Mouse (Mus musculus) kidney, postnatal 10 days (tissue): Measurements from ENCODE around the gene Tspan15.
A peak's percentile ranks its signal among the peaks of the same experiment; 100 is the strongest.

Experiments
- DNase-seq: peaks from one replicate; pipeline ENCODE4 v3.0.0; 2021; ENCODE audit warnings: mixed read lengths

The Tspan15 gene

DNA sequence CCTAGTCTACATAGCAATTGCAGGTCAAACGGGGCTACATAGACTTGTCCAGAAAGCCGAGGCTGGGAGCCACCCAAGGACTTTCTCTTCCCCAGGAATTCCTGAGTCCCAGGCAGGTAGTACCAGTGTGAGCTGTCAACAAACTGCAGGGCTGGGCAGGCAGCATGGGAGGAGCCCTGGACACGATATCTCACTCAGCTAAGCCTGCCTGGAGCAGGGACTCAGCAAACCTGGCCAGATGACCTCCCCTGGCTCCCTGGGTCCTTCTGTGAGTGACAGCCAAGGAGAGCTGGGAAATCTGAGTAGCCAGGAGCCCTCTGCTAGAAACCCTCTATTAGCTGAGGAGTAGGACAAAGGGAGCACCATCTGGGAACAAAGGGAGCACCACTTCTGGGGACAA, 41.7 kb downstream of the Tspan15 start:
- no peak for DNase-seq

DNA sequence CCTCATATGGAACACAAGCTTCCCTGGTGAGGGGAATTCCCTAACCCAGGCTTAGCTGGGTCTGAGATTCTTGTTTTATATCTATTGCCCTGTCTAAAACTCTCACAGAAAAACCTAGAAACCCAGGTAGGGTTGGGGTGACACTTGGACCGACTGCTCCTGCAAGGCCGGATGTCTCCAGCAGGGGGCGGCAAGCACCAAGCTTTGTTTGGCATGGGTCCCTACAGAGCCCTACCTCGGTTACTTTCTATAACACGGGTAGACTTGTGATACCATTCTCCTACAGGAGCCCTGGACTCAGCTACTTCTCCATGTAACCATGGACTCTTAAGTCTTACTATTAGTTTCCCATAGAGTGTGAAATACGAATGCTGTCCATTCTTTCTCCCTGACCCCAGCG, 44.2 kb downstream of the Tspan15 start:
- DNase-seq: peak; percentile 92

DNA sequence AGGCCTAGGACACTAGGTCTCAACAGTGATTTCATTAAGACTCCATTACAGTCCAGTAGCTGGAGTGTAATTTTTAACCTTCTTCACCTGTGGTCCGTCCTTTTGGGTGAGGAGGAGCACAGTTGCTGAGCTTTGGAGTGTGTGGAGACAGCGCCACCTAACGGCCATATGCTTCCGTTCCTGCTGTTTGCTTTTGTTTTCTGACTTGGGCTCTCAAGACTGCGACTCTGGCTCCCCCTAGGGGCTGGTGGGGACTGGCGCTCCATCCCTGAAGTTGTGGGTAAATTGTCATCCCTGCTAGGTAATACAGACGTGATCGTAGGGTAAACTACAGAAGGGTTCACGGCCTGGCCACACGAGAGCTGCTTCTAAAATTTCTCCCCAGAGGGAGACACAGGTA, 48.0 kb downstream of the Tspan15 start:
- peak; percentile 97 for DNase-seq

DNA sequence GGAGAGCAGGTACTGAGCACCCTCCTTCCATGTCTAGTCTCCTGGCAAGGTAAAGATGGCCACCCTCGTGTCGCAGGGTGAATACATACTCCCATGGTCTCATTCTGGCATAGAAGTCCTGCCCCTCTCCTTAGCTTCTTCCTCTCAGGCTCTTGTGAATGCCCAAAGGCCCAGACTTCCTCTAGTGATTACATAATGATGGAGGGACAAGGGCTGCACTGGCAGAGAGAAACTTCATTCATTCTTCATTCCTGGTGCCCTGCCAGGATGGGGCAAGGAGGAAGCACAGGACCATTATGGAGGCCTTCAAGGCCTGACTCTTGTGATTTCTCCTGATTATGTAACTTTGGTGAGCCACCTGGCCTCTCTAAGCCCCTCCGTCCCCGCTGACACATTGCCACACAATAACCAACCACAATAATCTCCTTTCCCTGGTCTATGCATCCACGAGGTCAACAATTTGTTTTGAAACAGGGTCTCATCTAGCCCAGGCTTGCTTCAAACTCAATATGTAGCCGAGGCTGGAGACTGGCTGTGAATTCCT, 48.5 kb downstream of the Tspan15 start:
- no peak for DNase-seq

DNA sequence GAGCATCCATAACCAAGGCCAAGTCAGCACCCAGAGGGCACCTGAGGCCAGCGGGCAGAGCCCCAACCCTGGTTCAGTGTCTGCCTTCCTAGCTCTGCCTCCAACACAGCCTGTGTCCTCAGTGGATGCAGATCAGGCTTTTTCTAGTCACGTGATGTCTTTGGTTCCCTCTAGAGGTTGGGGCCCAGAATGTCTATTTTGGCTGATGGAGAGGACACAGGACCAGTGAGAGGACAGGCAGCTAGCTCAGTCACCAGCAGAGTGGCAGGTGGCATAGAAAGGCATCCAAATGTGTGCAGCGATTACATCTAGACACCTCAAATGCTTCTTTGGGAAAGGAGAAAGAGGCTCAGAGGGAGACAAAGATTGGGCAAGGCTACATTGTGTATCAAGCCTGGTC, 49.4 kb downstream of the Tspan15 start:
- no peak for DNase-seq

DNA sequence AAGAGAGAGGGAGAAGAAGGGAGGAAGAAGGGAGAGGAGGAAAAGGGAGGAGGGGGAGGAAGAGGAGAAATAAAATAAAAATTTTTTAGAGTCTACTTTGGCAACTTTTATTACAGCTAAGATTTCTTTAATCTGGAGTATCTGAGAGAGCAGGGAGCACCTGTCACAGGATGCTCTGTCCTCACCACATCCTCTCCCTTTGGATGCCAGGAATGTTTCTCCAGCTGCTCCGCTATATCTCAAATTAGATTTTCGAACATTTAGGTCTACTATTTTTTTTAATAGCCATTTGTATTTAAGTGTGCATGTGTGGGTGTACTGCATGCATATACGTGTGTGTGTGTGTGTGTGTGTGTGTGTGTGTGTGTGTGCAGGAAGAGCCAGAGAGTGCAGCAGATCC, 51.1 kb downstream of the Tspan15 start:
- DNase-seq: no peak

DNA sequence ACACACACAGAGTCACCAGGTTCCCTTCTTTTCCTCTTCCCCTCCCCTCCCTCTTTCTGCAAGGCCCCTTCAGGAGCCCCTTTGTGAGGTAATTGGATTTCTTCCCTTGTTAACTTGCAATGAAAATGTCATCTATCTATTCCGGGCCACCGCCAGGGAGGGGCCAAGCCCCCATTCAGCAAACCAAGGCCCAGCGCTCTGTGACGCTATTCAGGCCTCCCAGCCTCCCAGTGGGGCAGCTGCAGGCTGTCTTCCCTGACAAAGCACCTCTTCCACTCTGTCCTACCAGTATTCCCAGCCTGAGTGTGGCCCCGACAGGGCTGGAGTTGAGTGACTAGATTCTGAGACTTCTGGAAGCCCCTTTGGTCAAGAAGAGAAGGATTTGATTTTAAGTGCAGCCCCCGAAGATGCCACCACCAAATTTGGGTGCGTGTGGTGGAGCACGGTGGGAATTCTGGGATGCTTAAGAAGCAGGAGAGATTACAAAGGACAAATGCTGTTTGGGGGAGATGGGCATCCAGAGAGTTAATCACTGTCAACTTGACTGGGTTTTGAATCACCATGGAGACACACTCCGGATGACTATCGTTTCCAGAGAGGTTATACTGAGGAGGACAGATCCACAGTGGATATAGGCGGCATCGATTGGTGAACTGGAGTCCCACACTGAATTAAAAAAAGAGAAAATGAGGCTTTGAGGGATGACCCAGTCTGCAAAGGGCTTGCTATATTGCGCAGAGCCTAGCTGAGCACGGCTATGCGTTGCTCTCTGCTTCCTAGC, 56.3 kb downstream of the Tspan15 start:
- no peak for DNase-seq

DNA sequence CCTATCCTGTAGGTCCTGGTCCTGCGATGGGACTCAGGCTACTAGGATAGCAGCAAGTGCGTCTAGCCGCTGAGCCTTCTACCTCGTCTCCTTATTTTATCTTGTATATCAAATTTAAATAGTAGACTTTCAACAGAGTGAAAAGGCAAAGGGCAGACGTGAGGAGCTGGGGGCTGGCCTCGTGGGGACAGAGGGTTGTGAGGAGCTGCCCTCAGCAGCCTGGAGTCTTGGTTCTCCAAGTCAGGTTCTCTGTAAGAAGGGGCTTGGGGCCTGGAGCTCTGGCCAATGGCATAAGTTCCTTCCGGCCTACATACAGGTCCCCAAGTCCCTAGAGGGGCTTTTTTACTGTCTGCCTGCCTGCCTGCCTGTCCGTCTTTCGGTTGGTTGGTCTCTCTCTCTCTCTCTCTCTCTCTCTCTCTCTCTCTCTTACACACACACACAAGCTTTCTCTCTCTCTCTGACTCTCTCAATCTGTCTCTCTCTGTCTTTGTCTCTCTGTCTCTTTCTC, 57.1 kb downstream of the Tspan15 start:
- no peak for DNase-seq

DNA sequence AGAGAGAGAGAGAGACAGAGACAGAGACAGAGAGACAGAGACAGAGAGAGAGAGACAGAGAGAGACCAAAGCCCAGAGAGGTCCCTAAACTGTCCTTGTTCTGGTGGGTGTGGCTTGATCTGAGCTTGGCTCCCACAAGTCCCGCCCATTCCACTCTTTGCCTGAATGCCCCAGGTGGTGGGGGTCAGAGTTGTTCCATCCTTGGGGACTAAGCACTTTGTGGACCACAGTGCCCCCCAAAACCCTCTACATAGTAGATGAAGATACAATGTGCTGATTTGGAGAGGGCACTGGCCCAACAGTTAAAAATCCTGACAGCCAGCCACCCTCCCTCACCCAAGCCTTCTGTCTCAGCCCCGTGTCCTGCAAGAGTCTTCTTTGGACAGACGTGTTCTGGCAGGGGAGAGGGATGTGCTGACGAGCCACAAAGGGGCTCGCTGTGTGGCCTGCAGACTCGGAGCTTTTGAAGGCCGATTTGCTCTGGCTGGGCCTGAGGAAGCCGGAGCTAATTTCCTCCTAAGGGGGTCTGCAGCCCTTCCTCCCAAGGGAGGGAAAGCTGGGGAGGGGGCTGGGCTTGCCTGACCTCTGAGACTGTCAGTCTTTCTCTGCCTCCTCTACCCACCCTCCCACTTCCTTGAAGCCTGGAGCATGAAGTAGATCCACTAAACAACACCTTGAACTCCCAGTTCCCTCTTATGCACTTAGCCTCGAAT, 58.1 kb downstream of the Tspan15 start:
- DNase-seq: no peak

DNA sequence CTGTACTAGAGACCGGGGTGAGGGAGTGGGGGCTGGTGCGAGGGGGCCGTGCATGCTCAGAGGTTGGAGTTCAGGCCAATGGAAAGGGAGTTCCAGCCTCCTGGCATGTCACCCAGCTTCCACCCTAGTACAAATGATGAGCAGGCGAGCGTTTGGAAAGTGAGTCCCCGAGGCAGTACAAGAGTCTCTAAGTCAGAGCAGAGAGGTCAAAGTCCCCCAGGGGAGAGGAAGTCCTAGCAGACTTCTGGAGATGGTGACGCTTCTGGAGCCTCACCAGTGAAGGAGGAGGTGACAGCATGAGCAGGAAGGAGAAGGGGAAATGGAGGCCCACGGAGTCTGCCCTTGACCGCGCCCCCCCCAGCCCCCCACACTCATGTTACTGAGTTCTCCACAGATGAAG, 68.6 kb downstream of the Tspan15 start:
- DNase-seq: peak; percentile 39

DNA sequence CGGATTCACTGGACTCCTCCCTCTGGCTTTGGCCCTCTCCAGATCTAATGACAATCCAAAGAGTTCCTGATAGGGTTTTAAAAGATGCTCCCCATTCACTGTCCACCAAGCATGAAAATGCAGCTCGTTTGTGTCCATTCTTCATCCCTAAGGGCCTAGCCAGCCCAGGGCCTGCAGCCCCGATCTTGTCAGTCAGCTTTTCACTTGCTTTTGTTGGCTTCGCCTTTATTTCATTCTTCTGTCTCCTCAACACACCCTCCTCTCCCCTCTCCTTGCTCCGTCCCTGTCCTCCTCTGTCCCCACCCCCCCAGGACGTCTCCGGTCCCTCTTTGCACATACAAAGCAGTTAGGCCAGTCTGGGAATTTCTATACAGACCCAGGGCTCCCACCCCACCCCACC, 81.1 kb downstream of the Tspan15 start:
- DNase-seq: no peak

DNA sequence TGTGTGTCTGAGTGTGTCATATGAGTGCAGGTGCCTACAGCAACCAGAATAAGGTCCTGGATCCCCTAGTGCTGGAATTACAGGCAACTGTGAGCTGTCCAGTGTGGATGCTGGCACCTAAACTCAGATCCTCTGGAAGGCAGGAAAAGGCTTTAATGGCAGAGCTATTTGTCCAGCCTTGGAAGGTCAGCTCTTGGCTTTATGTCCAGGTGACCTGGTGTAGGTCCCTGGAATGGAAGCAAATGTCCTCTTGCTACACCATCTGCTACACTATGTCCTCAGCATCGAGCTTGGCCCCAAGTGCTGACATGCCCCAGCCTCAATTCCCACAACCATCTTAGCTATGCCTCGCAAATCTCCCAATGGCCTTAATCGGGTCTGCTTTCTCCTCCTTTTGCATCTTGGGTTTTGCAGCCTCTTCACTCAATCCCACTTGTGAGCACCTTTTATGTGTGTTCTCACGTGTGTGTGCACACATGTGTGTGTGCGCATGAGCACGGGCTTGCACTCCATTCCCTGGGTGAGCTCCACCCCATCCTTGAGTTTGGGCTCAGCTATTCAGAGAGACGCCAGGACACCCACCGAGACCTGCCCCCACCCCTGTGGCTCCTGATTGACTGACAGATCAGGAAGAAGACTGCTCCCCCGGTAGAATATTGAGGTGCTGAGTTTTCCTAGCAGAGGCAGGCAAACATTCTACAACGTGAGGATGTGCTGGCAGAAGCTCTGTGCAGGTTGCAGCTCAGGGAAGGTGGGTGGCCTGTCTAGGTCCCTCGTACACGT, 83.4 kb downstream of the Tspan15 start:
- no peak for DNase-seq

DNA sequence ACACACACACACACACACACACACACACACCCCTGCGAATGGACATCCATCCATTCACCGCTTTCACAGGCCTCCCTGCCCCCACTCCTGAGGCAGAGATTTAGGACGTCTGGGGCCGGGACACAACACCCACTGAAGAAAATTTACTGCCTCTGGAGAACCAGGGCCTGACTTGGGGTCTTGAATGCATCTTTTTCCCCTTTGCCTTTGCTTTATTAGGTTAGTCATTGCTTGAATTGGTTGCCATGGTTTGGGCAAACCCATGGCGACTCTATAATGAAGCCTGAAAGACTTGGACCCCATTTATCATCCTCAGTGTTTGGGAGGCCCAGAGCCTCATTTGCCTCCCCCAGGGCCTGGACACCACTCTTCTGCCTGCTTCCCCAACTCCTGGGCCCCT, 85.1 kb downstream of the Tspan15 start:
- DNase-seq: no peak

DNA sequence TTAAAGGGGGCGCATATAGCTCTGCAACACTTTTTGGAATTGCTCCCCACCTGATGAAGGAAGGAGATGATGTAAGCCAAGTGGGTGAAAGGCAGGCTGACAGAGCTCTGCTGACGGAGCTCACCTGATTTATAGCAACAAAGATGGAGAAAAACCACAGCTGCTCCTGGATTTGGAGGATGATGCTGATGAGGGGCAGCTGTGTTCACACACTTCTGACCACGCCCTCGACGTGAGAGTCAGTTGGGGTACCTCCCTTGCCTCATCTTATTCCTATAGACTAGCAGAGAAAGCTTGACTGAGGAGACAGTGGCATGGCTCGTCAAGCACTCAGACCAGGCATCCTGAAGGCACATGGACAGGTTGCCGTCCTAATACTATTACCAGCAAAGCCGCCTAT, 87.2 kb downstream of the Tspan15 start, which contains the start of gene Fam241b:
Gene Fam241b (minus strand): TSS at position 101 of the 400 bp plus-strand sequence.
- no peak for DNase-seq

DNA sequence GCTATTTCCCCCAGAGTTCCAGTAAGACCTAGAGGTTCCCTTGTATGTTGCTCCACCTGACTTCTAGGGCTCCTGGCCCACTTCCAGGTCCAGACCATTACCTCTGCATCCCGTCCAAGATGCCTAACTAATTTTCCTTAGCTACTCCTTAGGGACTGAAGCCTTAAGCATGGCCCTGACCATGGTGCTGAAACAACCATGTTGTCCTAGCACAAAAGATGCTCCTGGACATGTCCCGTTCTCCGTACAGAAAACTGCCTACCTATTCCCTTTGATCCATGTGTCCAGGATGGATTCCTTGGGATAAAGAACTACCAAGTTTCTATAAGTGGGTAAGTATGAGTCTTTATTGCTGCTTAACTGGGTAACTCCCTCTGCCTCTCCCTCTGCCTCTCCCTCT, 93.0 kb downstream of the Tspan15 start:
- DNase-seq: peak; percentile 73

DNA sequence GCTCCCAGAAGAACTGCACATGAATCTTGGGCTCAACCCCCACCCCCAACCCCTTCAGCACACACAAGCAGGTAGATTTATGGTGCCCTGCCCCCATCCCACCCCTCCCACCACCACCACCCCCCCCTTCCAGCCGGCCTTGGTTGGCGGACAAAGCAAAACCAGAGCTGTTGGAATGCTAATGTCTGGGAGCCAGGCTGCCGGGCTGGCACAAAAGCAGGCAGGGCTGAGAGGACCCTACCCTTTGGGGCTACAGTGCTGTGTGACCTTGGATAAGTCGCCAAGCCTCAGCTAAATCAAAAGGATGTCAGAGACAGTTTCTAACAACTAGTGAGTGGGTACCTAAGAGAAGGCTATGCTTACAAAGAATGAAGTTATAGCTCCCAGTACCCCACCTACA, 93.9 kb downstream of the Tspan15 start:
- DNase-seq: no peak

DNA sequence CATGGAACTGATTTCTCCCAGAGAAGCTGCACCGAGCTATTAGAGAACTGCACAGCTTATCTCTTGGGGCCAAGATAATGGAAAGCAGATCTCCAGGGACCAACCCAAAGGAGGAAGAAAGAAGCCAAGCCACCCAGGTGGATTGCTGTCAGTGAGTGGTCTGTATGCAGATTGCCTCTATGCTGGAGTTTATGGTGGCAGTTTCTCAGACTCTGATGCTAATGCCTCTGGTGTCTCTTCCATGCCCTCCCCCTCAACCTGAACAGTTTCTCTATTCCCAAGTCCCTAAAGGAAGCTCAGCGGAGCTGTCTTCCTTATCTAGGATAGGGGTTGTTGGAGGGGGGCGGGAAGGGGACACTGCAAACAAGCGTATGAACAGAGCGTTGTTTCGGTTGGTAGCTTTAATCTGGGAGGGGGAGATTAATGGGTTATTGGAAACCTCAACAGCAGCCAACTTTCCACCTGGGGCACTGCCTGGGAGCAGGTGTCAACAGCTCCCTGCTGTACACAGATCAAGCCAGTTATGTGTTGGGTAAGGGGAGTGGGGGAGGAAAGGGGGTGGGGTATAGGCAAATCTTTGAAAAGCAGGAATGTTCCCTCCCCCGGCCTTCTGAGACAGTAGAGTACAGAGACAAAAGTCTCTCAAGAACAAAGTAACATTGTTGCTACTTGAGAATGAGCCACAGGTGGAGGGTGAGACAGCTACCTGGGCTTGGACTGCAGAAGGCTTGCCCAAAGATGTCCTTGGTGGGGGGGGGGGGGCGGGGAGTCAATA, 95.2 kb downstream of the Tspan15 start:
- no peak for DNase-seq
